Mouse (Mus musculus) CH12.LX (cell line): ENCODE results near the gene St14. TPM values are rescaled to one million over a fixed set of nuclear protein-coding genes. Genes with fewer than 3 reads are reported as not detected.

Experiments used
- DNase-seq: peaks from one replicate; pipeline ENCODE4 v3.0.0-alpha.2; 2013; ENCODE audit errors: extremely low read depth
- H3K27ac ChIP-seq: 2 replicates; pipeline ENCODE4 v1.5.1; 2012; ENCODE audit warnings: low read depth, mild to moderate bottlenecking, control low read depth, moderate library complexity; ENCODE audit not compliant: insufficient read depth
- H3K27me3 ChIP-seq: replicated peaks from 2 replicates; pipeline ENCODE3; 2012; ENCODE audit warnings: inconsistent platforms
- H3K36me3 ChIP-seq, 2 experiments: replicated peaks in 1 of 2; 2 replicates each; pipeline versions ENCODE3 to v1.6.1; 2012; ENCODE audit warnings: inconsistent platforms in 1 of 2, low read length in 1 of 2, mild to moderate bottlenecking in 1 of 2, mixed read lengths in 1 of 2, moderate library complexity in 1 of 2; ENCODE audit not compliant: control insufficient read depth in 1 of 2, insufficient read depth in 1 of 2
- H3K4me1 ChIP-seq, 2 experiments: 2 replicates each; pipeline ENCODE4 v1.6.1; 2012; ENCODE audit warnings: inconsistent platforms in 1 of 2, moderate library complexity in 1 of 2; ENCODE audit not compliant: insufficient read depth in 2 of 2, control insufficient read depth in 1 of 2
- H3K4me2 ChIP-seq: 2 replicates; pipeline ENCODE4 v1.6.1; 2012; ENCODE audit warnings: low read depth, mild to moderate bottlenecking, control low read depth; ENCODE audit not compliant: poor library complexity, insufficient read depth, severe bottlenecking
- H3K4me3 ChIP-seq, 3 experiments: fragments of 150-350 bp in 1 of 3; sonication (generic) in 1 of 3; replicated peaks in 1 of 3; 2 replicates each; pipeline versions ENCODE3 to v1.5.1; 2011 to 2012; ENCODE audit warnings: low read depth in 2 of 3, low read length in 2 of 3, mild to moderate bottlenecking in 2 of 3, moderate library complexity in 2 of 3, control low read depth in 1 of 3, improper control_type of control experiment in 1 of 3, inconsistent platforms in 1 of 3, mixed read lengths in 1 of 3; ENCODE audit not compliant: poor library complexity in 1 of 3
- H3K79me2 ChIP-seq: replicated peaks from 2 replicates; pipeline ENCODE4 v1.6.1; 2012; ENCODE audit warnings: mild to moderate bottlenecking, moderate library complexity; ENCODE audit not compliant: control insufficient read depth, poor library complexity, insufficient read depth, severe bottlenecking; ENCODE audit errors: extremely low read depth
- H3K9ac ChIP-seq: 2 replicates; pipeline ENCODE4 v1.6.1; 2012; ENCODE audit warnings: low read depth, mild to moderate bottlenecking, control low read depth, moderate library complexity; ENCODE audit not compliant: insufficient read depth
- H3K9me3 ChIP-seq: replicated peaks from 2 replicates; pipeline ENCODE3; 2012; ENCODE audit warnings: low read length, inconsistent platforms, mixed read lengths
- CHD1 ChIP-seq: IDR thresholded peaks from 2 replicates; pipeline ENCODE4 v1.6.1; 2012; ENCODE audit warnings: low read depth, low read length, improper control_type of control experiment, inconsistent platforms
- CHD2 ChIP-seq: IDR thresholded peaks from 2 replicates; pipeline ENCODE4 v1.6.1; 2011; ENCODE audit warnings: low read length, improper control_type of control experiment
- EP300 ChIP-seq: IDR thresholded peaks from 2 replicates; pipeline ENCODE4 v1.6.1; 2011; ENCODE audit warnings: low read length, improper control_type of control experiment
- HCFC1 ChIP-seq: IDR thresholded peaks from 2 replicates; pipeline ENCODE4 v1.6.1; 2012; ENCODE audit warnings: low read depth, mild to moderate bottlenecking, inconsistent platforms, low read length, improper control_type of control experiment
- IRF4 ChIP-seq: IDR thresholded peaks from 2 replicates; pipeline ENCODE4 v1.6.1; 2014; ENCODE audit warnings: low read depth, mild to moderate bottlenecking, inconsistent platforms, low read length, improper control_type of control experiment
- JUND ChIP-seq: conservative IDR thresholded peaks from 2 replicates; pipeline ENCODE4 v1.6.1; 2011; ENCODE audit warnings: low read depth, low read length, improper control_type of control experiment
- KAT2A ChIP-seq: IDR thresholded peaks from 2 replicates; pipeline ENCODE4 v1.6.1; 2012; ENCODE audit warnings: low read length, improper control_type of control experiment, inconsistent platforms; ENCODE audit not compliant: insufficient replicate concordance
- MAZ ChIP-seq: IDR thresholded peaks from 2 replicates; pipeline ENCODE4 v1.6.1; 2012; ENCODE audit warnings: low read depth, mild to moderate bottlenecking, inconsistent platforms, low read length, improper control_type of control experiment, moderate library complexity
- MXI1 ChIP-seq: IDR thresholded peaks from 2 replicates; pipeline ENCODE4 v1.6.1; 2011; ENCODE audit warnings: mild to moderate bottlenecking, low read depth, low read length, improper control_type of control experiment
- MYC ChIP-seq: IDR thresholded peaks from 2 replicates; pipeline ENCODE4 v1.6.1; 2011; ENCODE audit warnings: low read depth, mild to moderate bottlenecking, improper control_type of control experiment, low read length
- NELFE ChIP-seq: IDR thresholded peaks from 2 replicates; pipeline ENCODE4 v1.6.1; 2011; ENCODE audit warnings: low read depth, low read length, improper control_type of control experiment
- POLR2A ChIP-seq: IDR thresholded peaks from 2 replicates; pipeline ENCODE4 v1.6.1; 2011; ENCODE audit warnings: low read depth, mild to moderate bottlenecking, improper control_type of control experiment, low read length
- POLR2AphosphoS2 ChIP-seq: IDR thresholded peaks from 2 replicates; pipeline ENCODE4 v1.6.1; 2011; ENCODE audit warnings: low read depth, low read length, improper control_type of control experiment
- RAD21 ChIP-seq: IDR thresholded peaks from 2 replicates; pipeline ENCODE4 v1.6.1; 2011; ENCODE audit warnings: low read depth, mild to moderate bottlenecking, low read length, improper control_type of control experiment, moderate library complexity
- RCOR1 ChIP-seq: conservative IDR thresholded peaks from 2 replicates; pipeline ENCODE4 v1.6.1; 2012; ENCODE audit warnings: low read depth, mild to moderate bottlenecking, inconsistent platforms, low read length, improper control_type of control experiment
- SIN3A ChIP-seq: IDR thresholded peaks from 2 replicates; pipeline ENCODE4 v1.6.1; 2012; ENCODE audit warnings: low read length, improper control_type of control experiment, inconsistent platforms
- TBP ChIP-seq: conservative IDR thresholded peaks from 2 replicates; pipeline ENCODE4 v1.6.1; 2011; ENCODE audit warnings: low read depth, low read length, improper control_type of control experiment
- UBTF ChIP-seq: IDR thresholded peaks from 2 replicates; pipeline ENCODE4 v1.6.1; 2012; ENCODE audit warnings: low read depth, mild to moderate bottlenecking, inconsistent platforms, low read length, improper control_type of control experiment, moderate library complexity
- USF1 ChIP-seq: IDR thresholded peaks from 2 replicates; pipeline ENCODE4 v1.6.1; 2014; ENCODE audit warnings: low read depth, mild to moderate bottlenecking, inconsistent platforms, low read length, improper control_type of control experiment
- USF2 ChIP-seq: conservative IDR thresholded peaks from 2 replicates; pipeline ENCODE4 v1.6.1; 2011; ENCODE audit warnings: low read depth, low read length, improper control_type of control experiment
- ZC3H11A ChIP-seq: IDR thresholded peaks from 2 replicates; pipeline ENCODE4 v1.6.1; 2012; ENCODE audit warnings: low read depth, mild to moderate bottlenecking, inconsistent platforms, low read length, improper control_type of control experiment
- ZNF384 ChIP-seq: IDR thresholded peaks from 2 replicates; pipeline ENCODE4 v1.6.1; 2012; ENCODE audit warnings: low read depth, low read length, improper control_type of control experiment, inconsistent platforms
- dilution Hi-C: fragments of 300-500 bp; cut with MboI; formaldehyde crosslinking; loops from 2 replicates; pipeline ENCODE4 v1.14.3; 2020; ENCODE audit warnings: low sequenced_read_pairs; ENCODE audit not compliant: extremely low pct_unique_long_range_greater_than_20kb, extremely low pct_ligation_motif_present
- in situ Hi-C: fragments of 300-500 bp; cut with MboI; formaldehyde crosslinking; loops from 3 replicates; pipeline ENCODE4 v1.14.3; 2019; ENCODE audit warnings: low sequenced_read_pairs, low pct_ligation_motif_present, low pct_unique_long_range_greater_than_20kb, mixed read lengths
- polyA plus RNA-seq: library from polyadenylated mRNA; unstranded; fragments of >175 nt; gene quantifications from 2 replicates; pipeline ENCODE4 v1.2.1, GENCODE M21; 2012; ENCODE audit warnings: low read depth; ENCODE audit not compliant: insufficient read length
- total RNA-seq, 2 experiments: library from RNA; depleted of rRNA; stranded (reverse); fragments of 300-350 nt in 1 of 2; fragments of >200 nt in 1 of 2; gene quantifications; 2 replicates each; pipeline ENCODE4 v1.2.3; 2012 to 2014

Gene St14
- total RNA-seq (2012; rRNA removed) (8.9 and 10.9 TPM in 2 replicates), total RNA-seq (2014; rRNA removed) (4.3 and 5.2 TPM in 2 replicates), polyA plus RNA-seq (8.6 and 9.6 TPM in 2 replicates)

GRCm38 (mm10) chr9:31131205-31131968, at the start of gene St14:
Gene St14 (minus strand): TSS chr9:31131853.
- dilution Hi-C loops (no loop called here), in situ Hi-C loops (no loop called here)
- H3K27ac ChIP-seq: no peak within 1 kb of the TSS
- H3K4me3 ChIP-seq: peak within 1 kb of the TSS; percentile 51 to 68 (median 67)
- peak within 1 kb of the TSS; percentile 86 for H3K4me2 ChIP-seq
- H3K27me3 ChIP-seq: peaks cover 39% of the 10 kb centered on the region
- H3K9ac ChIP-seq: peak within 1 kb of the TSS; percentile 32; the same call in 1 of the 2 replicates
- TF ChIP-seq CHD2 (no peak), SIN3A (no peak), RCOR1 (no peak), USF2 (no peak), POLR2A (no peak), MXI1 (no peak), USF1 (no peak), HCFC1 (no peak), EP300 (no peak), KAT2A (no peak), CHD1 (no peak), ZNF384 (no peak), POLR2AphosphoS2 (no peak), NELFE (no peak)
- H3K4me1 ChIP-seq: peaks cover 3 to 23% of the 10 kb centered on the region in 2 experiments
- H3K9me3 ChIP-seq: no peaks in the 10 kb centered on the region
- DNase-seq: no peak
- H3K36me3 ChIP-seq: no peaks in the 10 kb centered on the region
- no peaks in the 10 kb centered on the region for H3K79me2 ChIP-seq

- H3K79me2 ChIP-seq: no peaks in the 10 kb centered on the region
- H3K4me1 ChIP-seq: peaks cover 0 to 9% of the 10 kb centered on the region in 2 experiments; a peak in 2 of 4 replicates
- H3K27me3 ChIP-seq: no peaks in the 10 kb centered on the region
- dilution Hi-C loops: no loop called here
- H3K36me3 ChIP-seq: peaks cover 0 to 28% of the 10 kb centered on the region in 2 experiments
- no peak overlapping the region for H3K4me2 ChIP-seq
- no peak for DNase-seq
- H3K9me3 ChIP-seq: no peaks in the 10 kb centered on the region
- in situ Hi-C loops: loop anchor here (10.0 kb wide), 1 partner anchor 167 kb away; no protein-coding TSS in a partner anchor
- TF ChIP-seq EP300 (no peak), IRF4 (no peak), RAD21 (no peak), RCOR1 (no peak), UBTF (no peak), MAZ (no peak), MYC (no peak), ZC3H11A (no peak), TBP (no peak), ZNF384 (no peak), JUND (no peak), HCFC1 (no peak)
- no peak overlapping the region for H3K9ac ChIP-seq
- H3K27ac ChIP-seq: no peak overlapping the region
- no peak overlapping the region for H3K4me3 ChIP-seq
Observed at GRCm38 (mm10) chr9:31177692-31178091, 46.0 kb upstream of the St14 start.
